Mouse (Mus musculus): ENCODE results near the gene R3hdm4.
A peak's percentile ranks its signal among the peaks of the same experiment; 100 is the strongest.
"Not testable (repeated sequence)": the region's sequence is repeated elsewhere in the genome, so short reads cannot be mapped to it uniquely, and the experiment has no call there.

The R3hdm4 gene

DNA sequence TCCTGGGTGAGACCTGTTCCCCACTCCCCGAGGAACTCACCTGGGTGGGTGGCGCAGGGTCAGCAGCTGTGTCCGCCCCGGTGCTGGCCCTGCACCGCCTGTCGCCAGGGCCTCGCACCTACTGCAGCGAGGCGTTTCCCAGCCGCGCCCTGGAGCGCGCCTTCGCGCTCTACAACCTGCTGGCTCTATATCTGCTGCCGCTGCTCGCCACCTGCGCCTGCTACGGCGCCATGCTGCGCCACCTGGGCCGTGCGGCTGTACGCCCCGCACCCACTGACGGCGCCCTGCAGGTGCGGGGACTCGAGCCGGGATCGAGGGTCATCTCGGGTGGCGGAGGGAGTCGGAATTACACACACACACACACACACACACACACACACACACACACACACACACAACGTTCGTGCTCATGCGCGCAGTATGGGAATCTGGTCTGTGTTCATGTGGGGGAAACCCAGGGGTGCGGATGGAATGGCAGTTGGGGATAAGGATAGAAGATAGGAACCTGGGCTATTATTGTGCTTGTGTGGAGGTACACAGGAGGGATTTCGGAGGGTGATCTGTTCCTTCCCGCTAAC lies at the start of gene R3hdm4:
TSS of gene R3hdm4 (minus strand) at position 251 of the 578 bp plus-strand sequence.
- DNase-seq (ENCODE audit: low read depth, low spot score), result no peak

DNA sequence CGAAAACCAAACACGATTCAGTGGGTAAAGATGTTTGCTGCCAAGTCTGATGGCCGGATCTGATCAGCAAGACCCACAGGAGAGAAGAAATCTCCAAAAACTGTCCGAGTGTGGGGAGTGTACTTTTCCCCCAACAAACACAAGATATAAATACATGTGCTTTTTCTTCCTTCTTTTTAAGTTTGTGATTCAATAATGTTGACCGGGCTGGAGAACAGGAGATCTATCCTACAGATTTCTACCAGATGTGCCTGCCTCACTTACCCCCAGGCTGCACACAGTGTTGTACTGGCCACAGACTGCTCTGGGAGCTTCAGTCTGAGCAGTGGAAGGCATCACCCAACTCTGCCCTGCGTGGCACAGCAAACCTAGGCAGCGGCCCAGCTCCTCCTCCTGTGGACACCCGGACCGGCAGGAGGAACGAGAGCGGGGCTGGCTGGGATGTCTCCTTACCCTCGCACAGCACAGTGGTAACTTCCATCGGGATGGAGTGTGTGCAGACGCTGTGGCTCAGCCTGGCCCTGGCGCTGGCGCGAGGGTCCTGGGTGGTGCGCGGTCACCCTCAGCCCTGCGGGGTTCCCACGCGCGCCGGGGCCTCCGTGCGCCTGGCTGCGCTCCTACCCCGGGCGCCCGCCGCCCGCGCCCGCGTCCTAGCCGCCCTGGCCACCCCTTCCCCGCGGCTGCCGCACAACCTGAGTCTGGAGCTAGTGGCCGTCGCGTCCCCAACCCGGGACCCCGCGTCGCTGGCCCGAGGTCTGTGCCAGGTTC lies 49.6 kb upstream of the R3hdm4 start, which contains the start of gene Grin3b:
TSS of gene Grin3b (plus strand) at position 301 of the 768 bp plus-strand sequence.
- no peak for DNase-seq (ENCODE audit: low read depth, low spot score)

DNA sequence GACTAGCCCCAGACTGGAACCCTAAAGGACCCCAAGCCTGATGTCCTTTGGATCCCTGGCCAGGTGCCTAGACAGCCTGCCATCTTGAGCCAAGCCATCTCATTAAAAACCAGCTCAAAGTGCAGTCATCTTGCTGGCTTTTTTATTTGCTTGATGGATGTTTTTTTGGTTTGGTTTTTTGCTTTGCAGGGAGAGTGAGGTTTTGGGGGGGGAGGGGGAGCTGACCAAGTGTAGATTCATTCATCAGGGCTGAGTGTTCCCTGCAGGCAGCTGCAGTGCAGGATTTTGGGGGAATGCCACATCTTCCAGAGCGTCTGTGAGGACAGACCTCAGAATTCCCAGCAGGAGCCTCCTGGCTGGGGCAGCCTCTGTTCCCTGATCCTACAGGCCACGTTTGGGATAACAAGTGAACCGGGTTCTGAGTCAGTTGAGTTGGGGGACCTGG lies 48.1 kb upstream of the R3hdm4 start:
- DNase-seq (ENCODE audit: low read depth, low spot score), result no peak

DNA sequence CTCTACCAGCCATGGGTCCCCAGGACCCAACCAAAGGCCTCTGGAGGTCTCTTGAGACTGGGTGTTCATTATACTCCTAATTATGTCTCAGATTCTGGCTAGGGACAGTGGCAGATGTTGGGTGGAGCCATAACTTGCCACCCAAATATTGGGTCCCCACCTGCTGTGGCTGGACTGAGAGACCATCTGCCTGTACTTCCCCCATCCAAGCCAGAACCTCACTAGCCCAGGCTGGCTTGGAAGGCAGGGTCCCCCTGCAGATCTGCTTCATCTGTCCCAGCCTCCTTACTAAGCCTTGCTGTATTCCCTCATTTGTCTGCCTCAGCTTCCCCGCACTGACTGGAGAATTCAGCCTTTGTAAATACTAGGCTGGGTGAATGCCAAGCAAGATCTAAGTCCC lies 47.2 kb upstream of the R3hdm4 start:
- no peak for DNase-seq (ENCODE audit: low read depth, low spot score)

DNA sequence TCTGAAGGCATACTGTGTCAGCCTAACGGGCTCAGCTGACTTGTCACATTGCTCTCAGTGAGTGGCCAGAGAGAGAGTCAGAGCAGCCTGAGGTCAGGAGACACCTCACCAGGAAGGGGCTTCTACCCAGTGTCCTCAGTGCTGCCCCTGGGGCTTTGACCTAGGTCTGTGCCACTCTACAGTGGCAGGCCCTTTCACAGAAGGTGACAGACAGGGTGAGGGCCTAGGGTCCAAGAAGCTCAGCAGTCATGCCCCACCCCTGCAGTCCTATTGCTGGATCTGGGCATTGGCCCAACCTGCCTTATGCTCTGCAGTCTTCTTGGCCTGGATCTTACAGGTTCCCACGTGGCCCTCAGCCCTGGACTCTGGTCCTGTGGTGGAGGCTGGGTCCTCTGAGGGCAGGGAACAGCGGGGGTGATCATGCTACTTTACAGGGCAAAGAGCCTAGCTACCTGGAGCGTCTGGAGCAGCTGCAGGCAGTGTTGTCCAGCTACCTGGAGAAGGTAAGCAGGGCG lies 45.9 kb upstream of the R3hdm4 start:
- DNase-seq (ENCODE audit: low read depth, low spot score), result no peak

DNA sequence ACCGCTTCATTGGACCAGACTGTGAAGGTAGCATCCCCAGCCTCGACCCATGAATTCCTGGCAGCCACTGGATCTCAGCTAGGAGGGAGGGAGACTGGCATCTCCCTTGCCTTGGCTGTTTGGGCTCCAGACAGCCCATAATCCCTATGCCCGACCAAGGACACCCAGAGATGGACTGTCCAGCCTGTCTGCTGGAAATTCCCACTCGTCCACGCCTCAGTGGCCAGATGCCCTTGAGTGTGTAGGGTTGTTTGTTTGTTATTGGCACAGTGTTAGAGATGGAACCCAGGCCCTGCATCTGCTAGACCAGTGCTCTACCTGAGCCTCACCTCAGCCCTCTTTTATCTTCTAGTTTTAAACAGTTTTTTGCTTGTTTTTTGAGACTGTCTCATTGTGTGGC lies 44.3 kb upstream of the R3hdm4 start:
- DNase-seq (ENCODE audit: low read depth, low spot score), result no peak

DNA sequence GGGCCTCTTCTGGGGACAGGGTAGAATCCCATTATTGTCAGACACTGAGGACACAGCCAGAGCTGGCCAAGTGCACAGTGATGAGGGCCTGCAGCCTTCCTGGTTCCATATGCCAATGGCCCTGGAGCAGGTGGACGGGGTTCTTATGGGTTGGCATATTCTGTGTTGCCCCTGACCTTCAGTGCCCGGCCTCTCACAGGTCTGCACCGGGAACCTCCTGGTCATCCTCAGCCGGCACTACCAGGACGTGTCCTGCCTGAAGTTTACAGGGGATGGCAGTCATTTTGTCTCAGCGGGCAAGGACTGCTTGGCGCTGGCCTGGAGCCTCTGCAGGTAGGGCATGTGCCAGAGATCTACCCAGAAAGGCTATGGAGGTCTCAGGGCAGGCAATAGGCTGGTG lies 43.7 kb upstream of the R3hdm4 start:
- no peak for DNase-seq (ENCODE audit: low read depth, low spot score)

DNA sequence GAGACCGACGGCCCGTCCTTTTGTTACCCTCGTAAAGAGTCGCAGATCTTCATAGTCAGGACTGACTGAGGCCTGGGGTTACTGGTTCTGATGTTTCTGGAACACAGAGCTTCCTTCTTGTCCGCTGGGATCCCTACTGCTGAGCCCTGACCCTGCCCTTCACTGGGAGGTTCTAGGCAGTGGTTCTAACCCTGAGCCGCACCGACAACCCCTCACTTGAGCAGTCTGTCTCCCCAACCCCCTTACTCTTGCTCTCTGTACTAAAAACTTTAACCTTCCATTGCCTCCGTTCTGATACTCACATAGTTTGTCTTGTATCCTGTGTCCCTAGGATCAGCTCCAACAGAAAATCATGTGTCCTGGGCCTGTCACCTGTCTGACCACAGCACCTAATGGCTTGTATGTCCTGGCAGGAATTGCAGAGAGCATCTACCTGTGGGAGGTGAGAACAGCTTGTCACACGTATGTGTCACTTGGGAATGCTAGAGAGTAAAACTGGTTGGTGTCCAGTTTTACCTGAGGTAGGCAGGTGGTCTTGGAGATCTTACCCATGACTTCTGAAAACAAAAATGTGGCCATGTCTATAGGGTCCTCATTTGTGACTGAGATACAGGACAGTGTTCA lies 39.8 kb upstream of the R3hdm4 start:
- no peak for DNase-seq (ENCODE audit: low read depth, low spot score)

DNA sequence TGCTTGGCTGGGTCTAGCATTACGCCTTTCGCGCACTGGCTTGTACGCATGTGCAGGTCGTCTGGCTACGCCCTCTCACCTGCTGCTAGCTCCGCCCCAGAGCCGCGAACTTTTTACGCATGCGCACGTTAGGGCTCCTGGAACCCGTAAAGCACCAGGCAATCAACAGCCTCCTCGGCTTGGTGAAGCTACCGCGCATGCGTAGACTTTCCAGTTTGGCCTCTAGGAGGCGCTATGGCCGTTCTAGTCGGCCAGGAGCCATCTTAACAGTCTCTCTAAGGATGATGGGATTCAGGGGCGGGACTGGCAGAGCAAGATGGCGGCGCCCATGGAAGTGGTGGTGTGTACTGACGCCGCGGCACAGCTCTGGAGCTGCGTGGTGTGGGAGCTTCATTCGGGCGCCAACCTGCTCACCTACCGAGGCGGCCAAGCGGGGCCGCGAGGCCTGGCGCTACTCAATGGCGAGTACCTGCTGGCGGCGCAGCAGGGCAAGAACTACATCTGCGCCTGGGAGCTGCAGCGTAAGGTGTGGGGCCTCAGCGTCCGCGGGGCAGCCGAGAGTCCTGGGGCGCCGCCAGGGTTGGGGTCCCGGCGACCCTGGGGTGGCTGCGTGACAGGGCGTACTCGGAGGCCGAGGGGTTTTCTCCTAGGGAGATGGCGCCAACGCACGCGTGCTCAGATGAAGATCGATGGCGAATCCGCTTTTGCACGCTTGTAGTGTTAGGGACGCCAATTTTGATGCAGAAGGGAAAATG lies 39.0 kb upstream of the R3hdm4 start, which contains the start of gene Wdr18:
TSS of gene Wdr18 (plus strand) at position 306 of the 755 bp plus-strand sequence.
- peak; percentile 100 for DNase-seq (ENCODE audit: low read depth, low spot score)

DNA sequence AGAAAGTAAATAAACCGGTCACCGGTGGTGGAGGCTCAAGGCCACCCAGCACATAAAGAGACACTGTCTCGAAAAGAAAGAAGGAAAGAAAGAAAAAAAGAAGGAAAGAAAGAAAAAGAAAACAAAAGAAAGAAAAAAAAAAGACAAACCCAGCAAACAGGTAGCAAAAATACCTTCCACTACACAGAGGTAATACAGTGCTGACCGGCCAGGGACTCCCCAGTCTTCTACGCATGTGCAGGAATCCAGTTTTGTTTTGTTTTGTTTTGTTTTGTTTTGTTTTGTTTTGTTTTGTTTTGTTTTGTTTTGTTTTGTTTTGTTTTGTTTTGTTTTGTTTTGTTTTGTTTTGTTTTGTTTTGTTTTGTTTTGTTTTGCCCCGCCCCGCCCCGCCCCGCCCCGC lies 38.4 kb upstream of the R3hdm4 start:
- not testable (repeated sequence) for DNase-seq (ENCODE audit: low read depth, low spot score)

DNA sequence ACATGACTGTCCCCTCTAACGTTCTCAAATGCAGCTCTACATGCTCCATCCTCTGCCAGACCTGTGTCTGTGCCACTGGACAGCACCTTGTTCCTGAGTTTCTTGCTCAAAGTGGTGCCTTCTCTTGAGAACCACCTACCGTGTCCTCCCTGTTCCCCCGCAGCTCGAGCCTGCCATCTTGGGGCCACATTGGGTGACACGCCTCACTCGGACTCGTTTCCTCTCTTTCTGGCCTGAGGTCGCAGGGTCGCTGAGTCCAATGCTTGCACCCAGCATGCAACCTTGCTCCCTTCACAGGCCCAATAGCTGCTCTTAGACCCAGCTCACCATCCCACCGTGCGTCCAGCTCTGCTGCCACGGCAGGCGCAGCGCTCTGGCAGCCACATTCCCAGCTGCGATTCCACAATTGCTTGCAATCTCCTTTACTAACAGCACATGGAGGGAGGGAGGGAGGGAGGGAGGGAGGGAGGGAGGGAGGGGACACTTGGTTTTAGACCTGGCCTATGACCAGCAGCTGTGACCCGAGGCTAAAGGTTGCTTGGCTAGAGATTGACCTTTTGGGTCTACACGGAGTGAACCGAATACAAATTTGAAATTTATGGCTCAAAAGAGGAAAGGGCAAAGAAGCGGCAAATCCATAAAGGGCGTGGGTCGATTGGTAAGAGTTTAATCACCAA lies 37.3 kb upstream of the R3hdm4 start:
- peak; percentile 85 for DNase-seq (ENCODE audit: low read depth, low spot score)

DNA sequence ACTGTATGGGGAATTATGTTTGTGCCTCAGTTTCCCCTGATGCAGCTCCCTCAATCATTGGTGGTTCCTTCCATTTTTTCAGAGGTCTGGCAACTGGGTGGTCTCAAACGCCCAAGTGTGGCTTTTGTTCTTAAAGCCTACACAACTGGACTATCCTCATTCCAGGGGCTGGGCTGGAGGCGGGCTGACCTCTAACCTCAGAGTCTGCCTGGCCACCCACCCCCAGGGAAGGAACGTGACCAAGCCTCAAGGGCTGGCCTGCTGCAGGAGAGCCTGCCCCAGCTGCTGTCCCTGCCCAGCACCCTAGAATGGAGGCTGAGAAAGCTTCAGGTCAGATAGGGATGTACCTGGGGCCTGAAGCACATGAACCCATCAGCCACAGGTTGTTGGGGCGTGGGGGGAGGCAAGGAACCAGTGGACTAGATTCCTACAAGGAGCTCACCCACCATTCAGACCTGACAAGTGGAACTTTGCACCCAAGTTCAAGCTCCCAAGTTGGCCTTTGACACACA lies 35.7 kb upstream of the R3hdm4 start:
- no peak for DNase-seq (ENCODE audit: low read depth, low spot score)

DNA sequence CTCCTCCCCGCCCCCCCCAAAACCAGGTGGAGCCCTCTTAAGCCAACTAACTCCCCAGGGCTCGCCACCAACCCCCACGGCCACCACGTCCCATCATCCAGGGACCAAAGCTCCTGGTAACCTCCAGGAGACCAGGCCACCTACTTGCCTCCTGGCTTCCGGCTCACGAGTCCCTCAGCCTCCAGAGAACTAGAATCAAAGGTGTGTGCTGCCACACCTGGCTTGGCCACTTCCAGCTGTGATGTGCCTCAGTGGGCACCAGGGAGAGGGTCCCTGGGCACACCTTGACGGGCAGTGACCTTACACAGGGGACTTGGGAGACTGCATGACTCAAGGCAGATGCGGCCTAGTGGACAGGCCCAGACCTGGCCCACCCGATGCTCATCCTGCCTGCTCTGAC lies 34.7 kb upstream of the R3hdm4 start:
- no peak for DNase-seq (ENCODE audit: low read depth, low spot score)

DNA sequence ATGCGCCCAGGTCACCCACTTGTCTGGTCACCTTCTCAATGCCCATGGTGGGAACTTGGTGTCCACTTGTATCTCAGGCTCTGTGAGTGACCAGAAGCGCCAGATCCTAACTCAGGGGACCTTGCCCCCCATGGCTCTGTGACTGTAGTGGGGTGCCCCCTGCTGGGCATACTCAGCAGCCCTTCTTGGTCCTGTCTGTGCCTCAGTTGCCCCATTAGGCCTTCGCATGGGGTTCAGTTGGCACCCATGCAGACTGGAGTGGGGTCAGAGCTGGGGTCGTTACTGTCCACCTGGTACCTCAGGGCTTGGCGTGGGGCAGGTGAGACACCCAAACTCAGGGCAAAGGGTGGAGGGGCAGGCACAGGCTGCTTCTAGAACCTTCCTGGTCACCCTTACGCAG lies 32.9 kb upstream of the R3hdm4 start:
- peak; percentile 61 for DNase-seq (ENCODE audit: low read depth, low spot score)

DNA sequence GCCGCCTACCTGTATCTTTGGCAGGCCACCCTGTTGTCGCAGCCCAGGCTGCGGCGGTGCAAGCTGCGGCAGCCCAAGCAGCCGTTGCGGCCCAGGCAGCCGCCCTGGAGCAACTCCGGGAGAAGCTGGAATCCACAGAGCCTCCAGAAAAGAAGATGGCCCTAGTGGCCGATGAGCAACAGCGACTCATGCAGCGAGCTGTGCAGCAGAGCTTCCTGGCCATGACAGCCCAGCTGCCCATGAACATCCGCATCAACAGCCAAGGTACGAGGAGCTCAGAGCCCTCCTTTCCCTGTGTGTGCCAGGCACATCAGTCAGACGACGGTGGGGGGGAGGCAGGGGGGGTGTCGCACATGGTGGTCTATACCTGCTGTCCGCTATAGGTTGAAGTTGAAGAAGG lies 29.7 kb upstream of the R3hdm4 start:
- no peak for DNase-seq (ENCODE audit: low read depth, low spot score)

DNA sequence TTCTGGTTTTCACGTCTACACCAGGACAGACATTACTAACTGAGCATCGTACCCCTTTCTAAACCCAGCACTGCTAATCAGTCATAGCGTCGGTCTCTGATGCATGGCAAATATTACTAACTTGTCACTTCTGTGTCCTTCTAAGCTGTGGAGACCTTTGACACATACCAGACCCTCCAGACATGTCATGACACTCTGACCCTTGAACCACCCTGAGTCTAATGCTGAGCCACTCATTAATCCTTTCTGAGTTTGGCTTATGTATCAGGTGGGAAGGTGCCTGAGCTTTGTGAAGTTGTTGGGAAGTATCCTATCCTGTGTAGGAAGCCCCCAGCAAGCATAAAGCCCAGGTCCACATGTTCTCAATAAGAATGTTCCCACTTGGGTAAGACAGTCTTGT lies 28.9 kb upstream of the R3hdm4 start:
- no peak for DNase-seq (ENCODE audit: low read depth, low spot score)

DNA sequence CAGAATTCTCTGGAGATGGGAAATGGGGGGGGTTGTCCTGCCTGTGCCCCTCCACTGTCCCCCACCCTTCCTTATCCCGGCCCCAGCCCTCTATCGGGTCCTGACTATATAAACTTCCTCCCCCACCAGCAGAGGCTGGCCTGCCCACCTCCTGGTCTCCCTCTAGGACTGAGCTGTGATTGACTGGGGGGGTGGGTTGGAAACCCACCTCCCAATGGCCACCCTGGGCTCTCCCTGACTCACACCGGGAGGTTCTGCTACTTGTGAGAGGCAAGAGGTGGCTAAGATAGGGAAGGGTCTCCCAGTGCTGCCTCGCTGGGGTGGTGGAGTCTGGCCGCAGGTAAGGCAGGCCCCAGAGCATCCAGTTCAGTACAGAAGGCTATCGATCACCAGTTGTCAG lies 26.5 kb upstream of the R3hdm4 start:
- DNase-seq (ENCODE audit: low read depth, low spot score), result no peak

DNA sequence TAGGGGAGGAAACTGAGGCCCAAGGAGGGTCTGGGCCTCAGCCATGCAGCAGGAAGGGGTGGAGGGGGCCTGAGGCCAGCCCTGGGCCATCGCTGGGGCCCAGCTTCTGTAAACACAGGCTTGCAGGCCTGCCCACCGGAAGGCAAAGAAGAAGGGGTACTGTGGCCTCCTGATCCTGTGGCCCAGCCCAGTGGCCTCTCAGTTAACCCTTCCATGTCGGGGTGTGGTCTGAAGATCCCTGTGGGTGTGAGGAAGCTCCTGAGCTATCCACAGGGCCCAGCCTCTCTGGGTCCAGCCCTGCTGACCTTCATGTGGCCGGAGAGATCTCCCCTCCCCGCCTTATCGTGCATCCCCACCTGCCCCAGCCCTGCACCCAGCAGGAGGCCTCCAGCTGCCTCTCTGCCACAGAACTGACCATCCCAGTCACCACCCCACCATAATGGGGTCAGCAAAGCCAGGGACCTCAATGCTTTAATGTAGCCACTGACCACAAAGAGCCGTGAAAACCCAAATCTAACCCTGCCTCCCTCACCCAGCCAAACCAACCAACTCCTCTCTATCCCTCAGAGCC lies 25.8 kb upstream of the R3hdm4 start:
- no peak for DNase-seq (ENCODE audit: low read depth, low spot score)

DNA sequence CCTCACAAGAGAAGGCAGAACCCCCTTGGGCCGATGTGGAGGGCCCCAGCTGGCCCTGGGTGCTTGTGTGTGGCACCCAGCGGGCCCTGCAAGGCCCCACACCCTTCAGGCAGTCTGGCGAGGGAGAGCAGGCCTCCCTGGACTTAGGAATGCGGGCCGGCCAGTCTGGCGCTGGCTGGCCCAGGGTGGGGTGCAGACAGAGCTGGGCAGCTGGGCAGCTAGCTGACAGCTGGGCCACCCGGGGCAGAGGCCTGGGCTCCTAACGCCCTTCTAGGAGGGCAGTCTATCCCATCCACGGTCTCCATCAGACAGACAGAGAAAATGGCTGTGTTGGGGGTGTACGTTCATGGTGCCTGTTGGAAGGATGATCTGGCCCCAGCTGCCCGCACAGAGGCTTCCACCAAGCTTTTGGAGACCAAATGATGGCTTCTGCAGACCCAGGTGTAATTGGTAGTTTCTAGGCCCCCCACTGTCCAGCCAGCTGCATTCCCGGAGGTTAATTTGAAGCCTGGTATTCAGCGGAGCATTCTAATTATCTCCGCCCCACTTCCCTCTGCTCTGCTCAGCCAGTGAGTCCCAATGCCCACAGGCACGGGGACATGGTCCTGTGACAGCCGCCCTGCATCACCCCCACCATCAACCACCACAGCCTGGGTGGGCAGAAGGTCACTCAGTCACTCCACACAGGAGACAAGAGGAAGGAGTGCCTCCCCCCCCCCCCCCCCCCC lies 24.7 kb upstream of the R3hdm4 start:
- no peak for DNase-seq (ENCODE audit: low read depth, low spot score)

DNA sequence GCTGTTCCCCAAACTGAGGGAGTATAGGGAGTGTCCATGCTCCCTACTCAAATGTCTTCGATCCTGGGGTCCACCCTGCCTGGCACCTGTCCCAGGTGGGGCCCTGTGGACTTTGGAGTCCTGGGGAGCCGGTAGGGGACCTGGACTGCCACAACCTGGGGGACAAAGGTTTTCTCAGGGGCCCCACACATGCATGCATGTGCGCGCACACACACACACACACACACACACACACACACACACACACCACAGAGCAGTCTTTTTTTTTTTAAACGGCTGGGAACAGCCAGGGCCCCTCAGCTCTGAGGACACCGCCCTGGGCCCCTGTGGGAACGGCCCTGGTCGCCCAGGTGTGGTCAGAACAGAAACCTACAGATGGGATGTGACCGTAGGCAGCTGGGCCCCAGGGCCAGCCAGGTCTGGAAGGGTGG lies 22.5 kb upstream of the R3hdm4 start:
- DNase-seq (ENCODE audit: low read depth, low spot score), result no peak
